In the genomic region with DNA sequence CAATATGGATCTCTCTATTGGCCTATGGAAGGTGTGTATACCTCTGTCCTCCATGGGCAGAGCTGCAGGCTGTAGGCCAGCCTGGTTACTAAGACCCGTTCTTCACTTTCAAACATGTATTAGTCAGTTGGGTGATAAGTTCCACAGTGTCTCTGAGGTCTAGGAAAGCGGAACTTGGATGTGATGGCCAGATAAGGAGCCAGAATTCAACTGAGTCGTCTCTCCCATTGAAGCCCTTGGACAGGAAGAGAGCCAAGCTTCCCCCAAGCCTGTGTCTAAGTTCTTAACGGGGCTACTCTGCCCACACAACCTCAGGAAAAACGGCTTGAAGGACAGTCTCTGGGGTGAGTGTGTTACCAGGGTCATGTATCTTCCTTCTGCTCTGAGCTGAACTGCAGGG, we compare ENCODE assay signal across 36 mouse cellular contexts. TPM values are rescaled to one million over a fixed set of nuclear protein-coding genes. Genes with fewer than 3 reads are reported as not detected.
DNase-seq lines count a peak whose midpoint lies in the region; ATAC-seq and TF ChIP-seq lines count a peak whose summit lies in the region.
"Had no signal": no experiment of that assay in that cellular context is flagged by ENCODE, and none has a peak within 500 bp of the region (broad histone marks: within the 10 kb centered on the region; RNA-seq: fewer than 3 reads in every experiment).

No protein-coding gene starts in this region.

- H3K36me3 ChIP-seq in G1E (replicated peaks) = no peaks in the 10 kb centered on the region
- no peaks in the 10 kb centered on the region for H3K36me3 ChIP-seq in stomach, postnatal 0 days (ENCODE audit: control insufficient read depth, insufficient read depth, low read length)
- H3K36me3 ChIP-seq: embryonic facial prominence, embryonic 10.5 days; embryonic facial prominence, embryonic 13.5 days; forebrain, embryonic 12.5 days; forebrain, embryonic 15.5 days; heart, embryonic 10.5 days had no signal

- H3K4me2 ChIP-seq in stomach, postnatal 0 days (replicated peaks; ENCODE audit: low read depth) = no peak overlapping the region
- H3K4me2 ChIP-seq: embryonic facial prominence, embryonic 13.5 days; forebrain, embryonic 12.5 days; forebrain, embryonic 15.5 days; hindbrain, embryonic 14.5 days had no signal

- H3K27me3 ChIP-seq in G1E (ENCODE audit: insufficient read depth, low read length) = peaks cover 37% of the 10 kb centered on the region
- no peaks in the 10 kb centered on the region for H3K27me3 ChIP-seq in stomach, postnatal 0 days (ENCODE audit: control insufficient read depth, insufficient read depth, low read length)
- H3K27me3 ChIP-seq: forebrain, embryonic 12.5 days; forebrain, embryonic 15.5 days had no signal

- DNase-seq in G1E (ENCODE audit: low spot score) (peak; percentile 44), MEL-GATA-1-ER (ENCODE audit: extremely low read depth, low read depth) (peak; percentile 94)
- no peak for DNase-seq in stomach, postnatal 0 days (ENCODE audit: low spot score)
- DNase-seq in Muller cell, postnatal 12 days (ENCODE audit: inconsistent ontology term) = no peak
- DNase-seq: adrenal gland, postnatal 10 days; adrenal gland, postnatal 36 days; cerebellum, adult 11 months; cerebellum, adult 2 months; cerebellum, adult 9-11 months; cerebellum, postnatal 25 days; embryo, embryonic 11 days; gastrocnemius, postnatal 25 days; heart, adult 2 months had no signal

- no peak for TF ChIP-seq CTCF in G1E (IDR thresholded peaks at IDR 0.05; ENCODE audit: low read depth, low read length)
- TF ChIP-seq CTCF in stomach, postnatal 0 days (IDR thresholded peaks at IDR 0.05; ENCODE audit: low read depth) = no peak

- no peak overlapping the region for H3K4me3 ChIP-seq in G1E (ENCODE audit: low read depth, low read length)
- H3K4me3 ChIP-seq in stomach, postnatal 0 days (ENCODE audit: low read depth, low read length) = no peak overlapping the region
- H3K4me3 ChIP-seq: embryonic facial prominence, embryonic 10.5 days; embryonic facial prominence, embryonic 13.5 days; erythroblast, embryonic 14.5 days; forebrain, embryonic 12.5 days; forebrain, embryonic 15.5 days; heart, adult 2 months; heart, embryonic 10.5 days had no signal

- no peak overlapping the region for H3K9ac ChIP-seq in stomach, postnatal 0 days (ENCODE audit: low read length)
- H3K9ac ChIP-seq: embryonic facial prominence, embryonic 13.5 days; forebrain, embryonic 12.5 days; forebrain, embryonic 15.5 days; hindbrain, embryonic 14.5 days had no signal

- H3K4me1 ChIP-seq in G1E (ENCODE audit: insufficient read depth, low read depth, low read length) = peaks cover 16% of the 10 kb centered on the region
- H3K4me1 ChIP-seq in stomach, postnatal 0 days (replicated peaks; ENCODE audit: control insufficient read depth, insufficient read depth) = no peaks in the 10 kb centered on the region
- H3K4me1 ChIP-seq: embryonic facial prominence, embryonic 10.5 days; embryonic facial prominence, embryonic 13.5 days; forebrain, embryonic 12.5 days; forebrain, embryonic 15.5 days; heart, embryonic 10.5 days had no signal

- WGBS in stomach, postnatal 0 days = 39% methylated on average over 5 of the region's 5 CpGs

- no peak overlapping the region for H3K27ac ChIP-seq in stomach, postnatal 0 days (replicated peaks)
- H3K27ac ChIP-seq: embryonic facial prominence, embryonic 10.5 days; embryonic facial prominence, embryonic 13.5 days; forebrain, embryonic 12.5 days; forebrain, embryonic 15.5 days; heart, adult 2 months; heart, embryonic 10.5 days; hindbrain, embryonic 14.5 days; hindbrain, postnatal 0 days had no signal

- peak; percentile 82 for ATAC-seq in G1E (ENCODE audit: extremely low read depth, insufficient number of reproducible peaks, low FRiP score, poor library complexity, severe bottlenecking)
- 0 out of 4 replicates have a peak, but pooled peaks have one; percentile 12 to 15 for ATAC-seq in hematopoietic stem cell, adult 5-6 weeks (replicated peaks in 1 of 2; ENCODE audit: insufficient read depth in 1 of 2, low FRiP score in 2 of 2, low TSS enrichment in 1 of 2, low read depth in 1 of 2, poor library complexity in 2 of 2, severe bottlenecking in 2 of 2)
- peak; percentile 60; the same call in 1 of the 2 replicates for ATAC-seq in megakaryocyte-erythroid progenitor cell, adult 5-6 weeks (replicated peaks; ENCODE audit: low FRiP score, low TSS enrichment, poor library complexity, severe bottlenecking)
- no peak for ATAC-seq in cerebellum, adult (ENCODE audit: insufficient number of reproducible peaks, low FRiP score, low TSS enrichment)
- no peak for ATAC-seq in stomach, postnatal 0 days (ENCODE audit: low FRiP score, low TSS enrichment)
- ATAC-seq: forebrain, embryonic 15.5 days; hindbrain, postnatal 0 days; inflammation-experienced regulatory T-cells, adult 6 months; intestine, embryonic 16.5 days; Patski had no signal

- H3K9me3 ChIP-seq in G1E (replicated peaks) = no peaks in the 10 kb centered on the region
- H3K9me3 ChIP-seq in stomach, postnatal 0 days (ENCODE audit: control insufficient read depth, low read length) = no peaks in the 10 kb centered on the region
- H3K9me3 ChIP-seq: embryonic facial prominence, embryonic 10.5 days; embryonic facial prominence, embryonic 13.5 days; forebrain, embryonic 12.5 days; forebrain, embryonic 15.5 days; heart, embryonic 10.5 days had no signal

- TF ChIP-seq EP300 in stomach, postnatal 0 days (optimal IDR thresholded peaks at IDR 0.05) = no peak

RNA-seq across cellular contexts. Expression of gene Otos, which starts 10.8 kb away (rescaled TPM):
- not detected in 2 replicates for total RNA-seq in G1E (2014; fragmentation: Nextera tagmentation)
- total RNA-seq in G1E (2017) = 0.12 and 0.66 TPM in 2 replicates
- polyA plus RNA-seq in G1E (2012) = 0.07 TPM in 1 of 2 replicates, not detected in the other
- total RNA-seq in hematopoietic stem cell, adult 5-6 weeks (2017) = 17.1 and 21.5 TPM in 2 replicates
- 0.72 and 5.4 TPM in 2 replicates for total RNA-seq in megakaryocyte-erythroid progenitor cell, adult 5-6 weeks (2014; fragmentation: Nextera tagmentation)
- not detected in 2 replicates for total RNA-seq in megakaryocyte-erythroid progenitor cell, adult 5-6 weeks (2017)
- 0.16 and 0.18 TPM in 2 replicates for polyA plus RNA-seq in stomach, postnatal 0 days (2015; fragmentation: Nextera tagmentation; extraction: Ambion mirVana)
- total RNA-seq: adrenal gland, adult 18-20 months; adrenal gland, postnatal 10 days; adrenal gland, postnatal 36 days; ES-E14; gastrocnemius, adult 8-10 months; gastrocnemius, postnatal 25 days; heart, adult 2 months; heart, postnatal 25 days; hindbrain, postnatal 0 days had no signal
- polyA plus RNA-seq: embryonic facial prominence, embryonic 13.5 days; forebrain, embryonic 15.5 days; heart, adult 2 months; heart, embryonic 14.5 days; heart, postnatal 0 days; hindbrain, embryonic 14.5 days; intestine, embryonic 16.5 days had no signal

RNA-seq across cellular contexts. Expression of gene Cops9, which starts 17.6 kb away (rescaled TPM):
- total RNA-seq in G1E (2014; fragmentation: Nextera tagmentation) (114 and 153 TPM in 2 replicates), G1E (2017) (415 and 435 TPM in 2 replicates)
- 123 and 130 TPM in 2 replicates for polyA plus RNA-seq in G1E (2012)
- 99.2 and 139 TPM in 2 replicates for total RNA-seq in hematopoietic stem cell, adult 5-6 weeks (2017)
- 193 and 214 TPM in 2 replicates for total RNA-seq in megakaryocyte-erythroid progenitor cell, adult 5-6 weeks (2014; fragmentation: Nextera tagmentation)
- 142 TPM in 2 replicates for total RNA-seq in megakaryocyte-erythroid progenitor cell, adult 5-6 weeks (2017)
- 375 and 396 TPM in 2 replicates for polyA plus RNA-seq in stomach, postnatal 0 days (2015; fragmentation: Nextera tagmentation; extraction: Ambion mirVana)

RNA-seq across cellular contexts. Expression of gene Olfr12, which starts 41.8 kb away (rescaled TPM):
- total RNA-seq in G1E (2014; fragmentation: Nextera tagmentation) (not detected in 2 replicates), G1E (2017) (0.12 and 0.16 TPM in 2 replicates)
- not detected in 2 replicates for polyA plus RNA-seq in G1E (2012)
- not detected in 2 replicates for total RNA-seq in hematopoietic stem cell, adult 5-6 weeks (2017)
- total RNA-seq in megakaryocyte-erythroid progenitor cell, adult 5-6 weeks (2014; fragmentation: Nextera tagmentation) = not detected in 2 replicates
- total RNA-seq in megakaryocyte-erythroid progenitor cell, adult 5-6 weeks (2017) = not detected in 2 replicates
- 0.02 TPM in 1 of 2 replicates, not detected in the other for polyA plus RNA-seq in stomach, postnatal 0 days (2015; fragmentation: Nextera tagmentation; extraction: Ambion mirVana)
- total RNA-seq: adrenal gland, adult 18-20 months; adrenal gland, postnatal 10 days; adrenal gland, postnatal 36 days; gastrocnemius, adult 8-10 months; gastrocnemius, postnatal 25 days; heart, adult 2 months; heart, postnatal 25 days; hindbrain, postnatal 0 days had no signal
- polyA plus RNA-seq: cerebellum, adult 2 months; cortical plate, adult 2 months; embryonic facial prominence, embryonic 10.5 days; embryonic facial prominence, embryonic 13.5 days; erythroblast, embryonic 14.5 days; forebrain, embryonic 12.5 days; forebrain, embryonic 15.5 days; gonadal fat pad, adult 2 months; heart, adult 2 months; heart, embryonic 10.5 days; heart, embryonic 14.5 days; heart, postnatal 0 days; hindbrain, embryonic 14.5 days; hindbrain, postnatal 0 days; inflammation-experienced regulatory T-cells, adult 6 months; intestine, embryonic 16.5 days; Patski had no signal

RNA-seq across cellular contexts. Expression of gene Olfr1410, which starts 53.8 kb away (rescaled TPM):
- total RNA-seq in G1E (2014; fragmentation: Nextera tagmentation) = not detected in 2 replicates
- 0.06 and 0.22 TPM in 2 replicates for total RNA-seq in G1E (2017)
- polyA plus RNA-seq in G1E (2012) = not detected in 2 replicates
- total RNA-seq in hematopoietic stem cell, adult 5-6 weeks (2017) = not detected in 2 replicates
- not detected in 2 replicates for total RNA-seq in megakaryocyte-erythroid progenitor cell, adult 5-6 weeks (2014; fragmentation: Nextera tagmentation)
- not detected in 2 replicates for total RNA-seq in megakaryocyte-erythroid progenitor cell, adult 5-6 weeks (2017)
- not detected in 2 replicates for polyA plus RNA-seq in stomach, postnatal 0 days (2015; fragmentation: Nextera tagmentation; extraction: Ambion mirVana)
- total RNA-seq: adrenal gland, adult 18-20 months; adrenal gland, postnatal 10 days; adrenal gland, postnatal 36 days; gastrocnemius, adult 8-10 months; gastrocnemius, postnatal 25 days; heart, adult 2 months; heart, postnatal 25 days; hindbrain, postnatal 0 days had no signal
- polyA plus RNA-seq: cerebellum, adult 2 months; cortical plate, adult 2 months; embryonic facial prominence, embryonic 10.5 days; embryonic facial prominence, embryonic 13.5 days; erythroblast, embryonic 14.5 days; forebrain, embryonic 12.5 days; forebrain, embryonic 15.5 days; gonadal fat pad, adult 2 months; heart, adult 2 months; heart, embryonic 10.5 days; heart, embryonic 14.5 days; heart, postnatal 0 days; hindbrain, embryonic 11.5 days; hindbrain, embryonic 14.5 days; hindbrain, postnatal 0 days; inflammation-experienced regulatory T-cells, adult 6 months; intestine, embryonic 16.5 days; Patski had no signal

Comparison
In these comparisons a context has a peak if more than half of its experiments do, and no peak if none do; other contexts are left out.
1. ATAC-seq: peak in G1E (single experiment), hematopoietic stem cell, adult 5-6 weeks (2 of 2) and megakaryocyte-erythroid progenitor cell, adult 5-6 weeks (single experiment); none in cerebellum, adult (single experiment) and stomach, postnatal 0 days (single experiment).
2. DNase-seq: peak in G1E (single experiment) and MEL-GATA-1-ER (single experiment); none in stomach, postnatal 0 days (single experiment) and Muller cell, postnatal 12 days (single experiment).